ENCODE assay signal across 29 mouse cellular contexts in genomic region chr2:62483550-62483949, GRCm38 (mm10). TPM values are rescaled to one million over a fixed set of nuclear protein-coding genes. Genes with fewer than 3 reads are reported as not detected.
DNase-seq lines count a peak whose midpoint lies in the region; ATAC-seq lines count a peak whose summit lies in the region.
"Had no signal": no experiment of that assay in that cellular context is flagged by ENCODE, and none has a peak within 500 bp of the region (broad histone marks: within the 10 kb centered on the region; RNA-seq: fewer than 3 reads in every experiment).

Gcg (minus strand) TSS chr2:62483650.

- no peaks in the 10 kb centered on the region for H3K4me1 ChIP-seq in stomach, embryonic 16.5 days (ENCODE audit: control insufficient read depth, insufficient read depth, low read length)
- H3K4me1 ChIP-seq: forebrain, embryonic 10.5 days; hindbrain, embryonic 10.5 days had no signal

- H3K4me3 ChIP-seq in stomach, embryonic 16.5 days (replicated peaks; ENCODE audit: low read length) = no peak within 1 kb of the TSS
- H3K4me3 ChIP-seq: forebrain, embryonic 10.5 days; forebrain, embryonic 13.5 days; hindbrain, embryonic 10.5 days; hindbrain, embryonic 13.5 days had no signal

- H3K9ac ChIP-seq in stomach, embryonic 16.5 days (ENCODE audit: low read length) = no peak within 1 kb of the TSS
- H3K9ac ChIP-seq: forebrain, embryonic 13.5 days; hindbrain, embryonic 13.5 days had no signal

- no peak within 1 kb of the TSS for H3K27ac ChIP-seq in stomach, embryonic 16.5 days (ENCODE audit: low read length)
- H3K27ac ChIP-seq: forebrain, embryonic 10.5 days; forebrain, embryonic 13.5 days; hindbrain, embryonic 10.5 days; hindbrain, embryonic 13.5 days; hindbrain, postnatal 0 days had no signal

- H3K27me3 ChIP-seq in stomach, embryonic 16.5 days (ENCODE audit: control insufficient read depth, insufficient read depth, low read length) = no peaks in the 10 kb centered on the region
- H3K27me3 ChIP-seq: forebrain, embryonic 13.5 days; hindbrain, embryonic 13.5 days had no signal

- intact Hi-C loops in heart, postnatal 36 days (cut with DNase I) = no loop called here

- no peak for ATAC-seq in stomach, embryonic 16.5 days (ENCODE audit: insufficient read depth, low FRiP score)
- no peak for ATAC-seq in activated CD4-positive, CD25-positive, alpha-beta regulatory T cell, adult 4 months
- ATAC-seq: forebrain, embryonic 13.5 days; forebrain, embryonic 16.5 days; hindbrain, postnatal 0 days had no signal

- 56% methylated on average over 9 of the region's 9 CpGs for WGBS in large intestine, adult 2 months
- WGBS in stomach, embryonic 16.5 days = 74% methylated on average over 9 of the region's 9 CpGs

- DNase-seq in heart, adult 11 months = peak; percentile 62
- no peak for DNase-seq in heart, postnatal 36 days
- no peak for DNase-seq in large intestine, adult 2 months (ENCODE audit: low read depth, low spot score)
- no peak for DNase-seq in adrenal gland, postnatal 10 days
- no peak for DNase-seq in thymus, adult 18-20 months
- DNase-seq: adrenal gland, postnatal 14 days; cerebellum, adult 11-12 months; cerebellum, adult 8-10 months; cerebellum, postnatal 14 days; gastrocnemius, postnatal 10 days; gastrocnemius, postnatal 36 days had no signal

- no peaks in the 10 kb centered on the region for H3K36me3 ChIP-seq in stomach, embryonic 16.5 days (ENCODE audit: control insufficient read depth, insufficient read depth, low read length)
- H3K36me3 ChIP-seq: forebrain, embryonic 10.5 days; hindbrain, embryonic 10.5 days; hindbrain, embryonic 13.5 days had no signal

- no peak within 1 kb of the TSS for H3K4me2 ChIP-seq in stomach, embryonic 16.5 days (ENCODE audit: low read depth, low read length)
- H3K4me2 ChIP-seq: forebrain, embryonic 13.5 days; heart, embryonic 11.5 days; hindbrain, embryonic 13.5 days had no signal

- no peaks in the 10 kb centered on the region for H3K9me3 ChIP-seq in stomach, embryonic 16.5 days (replicated peaks; ENCODE audit: control insufficient read depth, low read length)
- H3K9me3 ChIP-seq: forebrain, embryonic 10.5 days; forebrain, embryonic 13.5 days; hindbrain, embryonic 10.5 days; hindbrain, embryonic 13.5 days had no signal

RNA-seq across cellular contexts. Expression of gene Gcg, which starts in this region (rescaled TPM):
- total RNA-seq in heart, postnatal 36 days (2021) = not detected
- 39.9 and 69.5 TPM in 2 replicates for polyA plus RNA-seq in large intestine, adult 2 months (2012; rRNA removed)
- 50.2 and 54.8 TPM in 2 replicates for polyA plus RNA-seq in stomach, embryonic 16.5 days (2015; fragmentation: Nextera tagmentation; extraction: Ambion mirVana)
- polyA plus RNA-seq in activated CD4-positive, CD25-positive, alpha-beta regulatory T cell, adult 4 months (2017; shearing (Covaris generic)) = not detected
- not detected for total RNA-seq in adrenal gland, postnatal 10 days (2021)
- total RNA-seq: adrenal gland, adult 18-20 months; adrenal gland, postnatal 14 days; ES-E14; gastrocnemius, adult 18-20 months; gastrocnemius, postnatal 36 days; granulocyte monocyte progenitor cell, adult 5-6 weeks; heart, adult 8-10 months; heart, postnatal 25 days had no signal
- polyA plus RNA-seq: embryonic facial prominence, embryonic 11.5 days; forebrain, embryonic 10.5 days; heart, embryonic 14.5 days; heart, postnatal 0 days; hindbrain, embryonic 10.5 days had no signal

Comparison
In these comparisons a context has a peak if more than half of its experiments do, and no peak if none do; other contexts are left out.
1. RNA of gene Gcg (polyA plus RNA-seq): 39.9 to 69.5 TPM in large intestine, adult 2 months and 50.2 to 54.8 TPM in stomach, embryonic 16.5 days; not detected in activated CD4-positive, CD25-positive, alpha-beta regulatory T cell, adult 4 months; every median in the first group is over 10 times any median in the second.